Mouse (Mus musculus) kidney, adult 11 months (tissue): Measurements from ENCODE around the gene Vmn1r229.

Experiments
- DNase-seq: peaks from one replicate; pipeline ENCODE4 v3.0.0; 2022

The Vmn1r229 gene

DNA sequence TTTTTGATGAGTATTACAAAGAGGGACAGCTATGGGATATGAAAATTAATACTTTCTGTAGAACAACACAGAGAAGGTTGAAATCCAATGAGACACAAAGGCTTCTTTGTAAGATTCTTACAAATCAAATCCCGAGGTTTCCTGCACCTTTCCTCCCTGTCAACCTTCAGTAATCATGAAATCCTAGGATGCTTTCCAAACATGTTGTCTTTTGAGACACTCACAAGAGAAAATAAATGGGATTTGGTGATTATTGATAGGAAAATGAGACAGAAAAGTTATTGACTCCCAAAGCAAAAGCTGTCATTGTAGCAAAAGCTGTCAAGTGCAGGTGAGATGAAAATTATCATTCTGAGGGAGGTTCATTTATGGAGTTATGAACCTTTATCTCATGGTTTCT lies at the start of gene Vmn1r229:
TSS of gene Vmn1r229 (plus strand) at position 301 of the 400 bp plus-strand sequence.
- no peak for DNase-seq

DNA sequence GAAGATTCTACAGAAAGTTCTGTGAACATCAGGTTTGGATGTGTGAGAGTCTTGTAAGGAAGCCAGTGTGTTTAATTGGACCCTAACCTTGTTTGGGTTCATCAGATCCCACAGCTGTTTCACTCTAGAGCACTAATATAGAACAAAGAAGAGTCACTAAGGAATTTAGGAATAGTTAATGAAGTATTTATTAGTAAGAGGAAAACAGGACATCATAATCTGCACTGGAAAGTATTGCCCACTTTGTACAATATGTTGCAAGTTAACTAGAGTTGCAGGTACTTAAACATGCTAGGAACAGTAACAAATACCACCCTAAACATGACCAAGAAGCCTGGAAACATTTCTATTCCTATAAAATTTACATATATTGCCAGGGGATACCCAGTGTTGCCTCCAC lies 25.3 kb upstream of the Vmn1r229 start, which contains the start of gene Vmn1r228:
TSS of gene Vmn1r228 (minus strand) at position 101 of the 400 bp plus-strand sequence.
- DNase-seq, result no peak

DNA sequence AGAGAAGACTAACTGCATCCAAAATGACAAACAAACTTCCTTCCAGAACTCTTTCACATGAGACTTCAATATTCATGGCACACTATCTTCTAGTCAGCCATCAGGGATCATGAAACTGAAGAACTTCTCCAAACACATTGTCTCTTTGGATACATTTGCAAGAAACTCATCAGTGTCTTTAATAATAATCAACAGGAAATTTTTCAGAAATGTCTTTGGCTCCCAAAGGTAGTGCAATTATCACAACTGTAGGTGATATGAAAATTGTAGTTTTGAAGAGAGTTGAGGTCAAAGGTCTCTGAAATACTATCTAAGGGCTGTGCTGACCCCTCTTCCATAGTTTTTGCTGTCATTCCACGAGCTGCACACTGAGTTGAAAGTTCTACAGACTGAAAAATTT lies 28.8 kb downstream of the Vmn1r229 start, which contains the start of gene Vmn1r230:
TSS of gene Vmn1r230 (plus strand) at position 301 of the 400 bp plus-strand sequence.
- DNase-seq, result no peak
